Mouse (Mus musculus): Measurements from ENCODE around the gene Phpt1. TPM values are rescaled to one million over a fixed set of nuclear protein-coding genes. Genes with fewer than 3 reads are reported as not detected.

Phpt1 gene
- total RNA-seq, 4 experiments from 2014 or later: 57.8 to 72.0 (median 64.7) TPM

DNA sequence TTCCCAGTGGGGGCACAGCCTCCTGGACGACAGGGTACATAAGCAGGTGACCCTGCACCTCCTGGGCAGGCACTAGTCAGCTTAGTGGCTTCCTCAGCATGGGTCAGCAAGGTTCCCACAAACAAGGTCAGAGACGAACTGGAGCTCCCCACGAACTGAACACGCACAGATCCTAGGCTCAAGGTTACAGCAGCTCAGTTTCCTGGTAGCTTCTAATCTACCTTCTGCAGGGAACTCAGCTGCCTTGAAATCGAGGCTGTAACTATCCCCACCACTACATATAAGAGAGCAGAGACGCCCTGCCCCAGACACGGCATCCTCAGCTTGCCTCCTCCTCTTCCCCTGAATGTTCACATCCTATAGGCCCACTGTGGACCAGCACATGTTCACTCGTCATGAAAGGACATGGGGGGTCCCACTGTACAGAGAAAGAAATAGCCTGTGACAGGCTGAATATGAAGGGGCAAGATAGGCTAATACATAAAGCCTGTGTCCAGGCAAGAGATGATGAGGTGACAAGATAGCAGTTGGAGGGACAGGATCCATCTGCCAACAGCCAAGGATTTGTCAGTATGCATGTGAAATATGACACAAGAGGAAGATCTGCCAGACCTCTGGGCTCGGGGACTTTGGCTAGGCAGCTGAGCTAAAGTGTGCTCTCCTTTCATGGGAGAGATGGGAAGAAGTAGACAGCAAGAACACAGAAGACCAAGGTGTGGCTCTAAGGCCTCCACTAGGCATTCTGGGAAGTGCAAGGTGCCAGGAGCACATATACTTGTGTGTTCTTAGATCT is 48.3 kb downstream of the Phpt1 start:
- no peak for DNase-seq (ENCODE audit: low spot score in 2 of 2)

Other genes starting within 250 kb of the Phpt1 start
- 10 to 100 TPM; 57.3 to 64.7 (median 61.0) TPM for gene Man1b1, start 242.9 kb downstream of the Phpt1 start, total RNA-seq (2022)
- 10 to 100 TPM; 35.1 to 50.7 (median 37.9) TPM for gene Dpp7, start 218.9 kb downstream of the Phpt1 start, total RNA-seq (2022)
- 10 to 100 TPM; 20.9 to 31.0 (median 25.8) TPM for gene Uap1l1, start 209.5 kb downstream of the Phpt1 start, total RNA-seq (2022)
- 1 to 10 TPM; 1.7 to 3.8 (median 2.3) TPM for gene Sapcd2, start 202.9 kb downstream of the Phpt1 start, total RNA-seq (2022)
- gene Entpd2, start 179.3 kb downstream of the Phpt1 start, total RNA-seq (2022): 10 to 100 TPM; 13.1 to 17.5 (median 16.2) TPM
- 100 to 1,000 TPM; 307 to 332 (median 316) TPM for gene Npdc1, start 175.9 kb downstream of the Phpt1 start, total RNA-seq (2022)
- under 1 TPM in 2 of 4 experiments, not detected in 2; 0.40 to 0.84 TPM for gene Fut7, start 152.0 kb downstream of the Phpt1 start, total RNA-seq (2022)
- gene Abca2, start 146.5 kb downstream of the Phpt1 start, total RNA-seq (2022): 100 to 1,000 TPM; 176 to 185 (median 183) TPM
- gene Clic3, start 118.4 kb downstream of the Phpt1 start, total RNA-seq (2022): 1 to 10 TPM in 2 of 4 experiments, not detected in 2; 1.2 to 1.6 TPM
- 10 to 100 TPM; 67.2 to 88.0 (median 78.1) TPM for gene Paxx, start 114.1 kb downstream of the Phpt1 start, total RNA-seq (2022)
- gene Ptgds, start 105.2 kb downstream of the Phpt1 start, total RNA-seq (2022): 1,000 to 10,000 TPM; 1,862 to 2,386 (median 2,226) TPM
- not detected for gene Lcn12, start 81.3 kb downstream of the Phpt1 start, total RNA-seq (2022)
- 100 to 1,000 TPM; 105 to 121 (median 113) TPM for gene Fbxw5, start 74.5 kb downstream of the Phpt1 start, total RNA-seq (2022)
- 1 to 10 TPM in 3 of 4 experiments, under 1 TPM in 1; 0.86 to 1.9 (median 1.6) TPM for gene C8g, start 73.5 kb downstream of the Phpt1 start, total RNA-seq (2022)
- 10 to 100 TPM; 10.3 to 11.9 (median 10.4) TPM for gene Traf2, start 28.3 kb downstream of the Phpt1 start, total RNA-seq (2022)
- 100 to 1,000 TPM; 123 to 209 (median 170) TPM for gene Edf1, start 17.4 kb downstream of the Phpt1 start, total RNA-seq (2022)
- gene Mamdc4, start 379 bp downstream of the Phpt1 start, total RNA-seq (2022): 1 to 10 TPM in 3 of 4 experiments, under 1 TPM in 1; 0.46 to 3.1 (median 1.7) TPM
- 10 to 100 TPM; 86.8 to 96.3 (median 92.7) TPM for gene Ajm1, start 6.5 kb upstream of the Phpt1 start, total RNA-seq (2022)
- gene Rabl6, start 33.3 kb upstream of the Phpt1 start, total RNA-seq (2022): 100 to 1,000 TPM; 135 to 160 (median 145) TPM
- gene Ccdc183, start 42.5 kb upstream of the Phpt1 start, total RNA-seq (2022): not detected
- gene Tmem141, start 46.8 kb upstream of the Phpt1 start, total RNA-seq (2022): 10 to 100 TPM; 21.0 to 30.4 (median 22.8) TPM
- gene Fcna, start 52.8 kb upstream of the Phpt1 start, total RNA-seq (2022): 1 to 10 TPM in 2 of 4 experiments, under 1 TPM in 2; 0.46 to 1.2 (median 0.80) TPM
- not detected for gene Lcn8, start 77.9 kb upstream of the Phpt1 start, total RNA-seq (2022)
- not detected for gene Lcn5, start 82.7 kb upstream of the Phpt1 start, total RNA-seq (2022)
- gene Lcn6, start 101.6 kb upstream of the Phpt1 start, total RNA-seq (2022): not detected
- not detected for gene Lcn10, start 107.5 kb upstream of the Phpt1 start, total RNA-seq (2022)
- gene Obp2a, start 124.8 kb upstream of the Phpt1 start, total RNA-seq (2022): not detected
- gene Bmyc, start 131.5 kb upstream of the Phpt1 start, total RNA-seq (2022): 100 to 1,000 TPM in 2 of 4 experiments, 10 to 100 TPM in 2; 86.5 to 102 (median 95.1) TPM
- under 1 TPM in 2 of 4 experiments, not detected in 2; 0.72 to 0.74 TPM for gene Obp2b, start 161.8 kb upstream of the Phpt1 start, total RNA-seq (2022)
- gene Lcn3, start 190.3 kb upstream of the Phpt1 start, total RNA-seq (2022): not detected
- gene Lcn11, start 201.8 kb upstream of the Phpt1 start, total RNA-seq (2022): not detected
- not detected for gene Gm13539, start 207.0 kb upstream of the Phpt1 start, total RNA-seq (2022)
- gene Glt6d1, start 240.6 kb upstream of the Phpt1 start, total RNA-seq (2022): not detected
- gene Lcn9, start 247.9 kb upstream of the Phpt1 start, total RNA-seq (2022): not detected

Data from left cerebral cortex, adult 8-10 months (tissue).